Mouse (Mus musculus): ENCODE measurements at regions not wholly inside any gene's neighbourhood (a gene's known extent, or its start where the extent isn't known, plus 50 kb on each side); places are given as distances from the start of the nearest gene placed in this dataset.

- TF ChIP-seq POLR2A (IDR thresholded peaks at IDR 0.05; ENCODE audit: low read depth, low read length) (no peak), CTCF (conservative IDR thresholded peaks at IDR 0.05; ENCODE audit: insufficient read depth, insufficient read length, low read depth, low read length) (no peak)
These were observed 335.1 kb downstream of the Foxo1 start for GRCm38 (mm10) chr3:52603244-52603704.

Data from kidney, adult 2 months (tissue).